Mouse (Mus musculus) liver, embryonic 11.5 days (tissue): ENCODE results near the gene Hoxd3. TPM values are rescaled to one million over a fixed set of nuclear protein-coding genes. Genes with fewer than 3 reads are reported as not detected.

ENCODE experiments used
- ATAC-seq: fragments of 200-750 bp; cut with Nextera tagmentation; replicated peaks from 2 replicates; pipeline ENCODE4 v1.8.0; 2017; ENCODE audit warnings: moderate number of reproducible peaks, mild to moderate bottlenecking, moderate TSS enrichment, moderate library complexity; ENCODE audit not compliant: low FRiP score
- DNase-seq: peaks from one replicate; pipeline ENCODE4 v3.0.0-alpha.2; 2017; ENCODE audit warnings: low spot score
- H3K27ac ChIP-seq: fragments of 300-500 bp; sonication (generic); 2 replicates; pipeline ENCODE4 v1.5.1; 2014; ENCODE audit warnings: mild to moderate bottlenecking, low read depth, low read length, control low read depth
- H3K27me3 ChIP-seq: fragments of 300-500 bp; sonication (generic); replicated peaks from 2 replicates; pipeline ENCODE4 v1.6.1; 2014; ENCODE audit warnings: low read length, mixed read lengths; ENCODE audit not compliant: control insufficient read depth, insufficient read depth
- H3K36me3 ChIP-seq: fragments of 300-500 bp; sonication (generic); 2 replicates; pipeline ENCODE4 v1.6.1; 2014; ENCODE audit warnings: mild to moderate bottlenecking, low read length, moderate library complexity, mixed read lengths; ENCODE audit not compliant: control insufficient read depth, insufficient read depth
- H3K4me1 ChIP-seq: fragments of 300-500 bp; sonication (generic); replicated peaks from 2 replicates; pipeline ENCODE4 v1.6.1; 2014; ENCODE audit warnings: low read length, mixed read lengths; ENCODE audit not compliant: control insufficient read depth, insufficient read depth
- H3K4me2 ChIP-seq: fragments of 300-500 bp; sonication (generic); 2 replicates; pipeline ENCODE4 v1.6.1; 2014; ENCODE audit warnings: mild to moderate bottlenecking, control low read depth, moderate library complexity
- H3K4me3 ChIP-seq: fragments of 300-500 bp; sonication (generic); 2 replicates; pipeline ENCODE4 v1.5.1; 2014; ENCODE audit warnings: low read depth, low read length, control low read depth
- H3K9ac ChIP-seq: fragments of 300-500 bp; sonication (generic); 2 replicates; pipeline ENCODE4 v1.6.1; 2014; ENCODE audit warnings: low read depth, low read length, control low read depth
- H3K9me3 ChIP-seq: fragments of 300-500 bp; sonication (generic); 2 replicates; pipeline ENCODE4 v1.6.1; 2016; ENCODE audit warnings: low read length, inconsistent platforms, mixed read lengths; ENCODE audit not compliant: control insufficient read depth
- WGBS: fragments of 180-500 bp; shearing (Covaris S2); extraction: QIAGEN DNeasy Blood & Tissue Kit; methylation state at CpG from one replicate; pipeline ENCODE4 v1.1.7; 2014; 5-methylcytosine and 5-hydroxymethylcytosine counted together
- polyA plus RNA-seq: library from polyadenylated mRNA; unstranded; fragments of >200 nt; fragmentation: Nextera tagmentation; extraction: Ambion mirVana; gene quantifications from 2 replicates; pipeline ENCODE4 v1.2.1, GENCODE M21; 2014

Hoxd3 gene
- polyA plus RNA-seq, 1 experiment from 2014 or later = 0.47 TPM

- Histone ChIP-seq H3K9me3 (no peaks in the 10 kb centered on the region), H3K4me2 (no peak overlapping the region), H3K9ac (no peak overlapping the region), H3K36me3 (no peaks in the 10 kb centered on the region), H3K4me1 (peaks cover 2% of the 10 kb centered on the region; the same call in 1 of the 2 replicates), H3K27me3 (peaks cover 99% of the 10 kb centered on the region), H3K4me3 (no peak overlapping the region), H3K27ac (no peak overlapping the region)
- WGBS = 11% methylated on average over 23 of the region's 23 CpGs
- no peak for ATAC-seq
- DNase-seq = peak; percentile 39
Observed at GRCm38 (mm10) chr2:74699664-74700545, 11.8 kb upstream of the Hoxd3 start.

GRCm38 (mm10) chr2:74700546-74701112, 11.1 kb upstream of the Hoxd3 start:
- WGBS = 11% methylated on average over 22 of the region's 22 CpGs
- no peak overlapping the region for H3K9ac ChIP-seq
- H3K36me3 ChIP-seq = no peaks in the 10 kb centered on the region
- H3K4me1 ChIP-seq = peaks cover 8% of the 10 kb centered on the region; the same call in 1 of the 2 replicates
- H3K4me2 ChIP-seq = no peak overlapping the region
- no peak overlapping the region for H3K27ac ChIP-seq
- ATAC-seq (no peak), DNase-seq (peak; percentile 33)
- H3K9me3 ChIP-seq = no peaks in the 10 kb centered on the region
- no peak overlapping the region for H3K4me3 ChIP-seq
- H3K27me3 ChIP-seq = peaks cover 99% of the 10 kb centered on the region

GRCm38 (mm10) chr2:74701949-74702819, 9.5 kb upstream of the Hoxd3 start:
- Histone ChIP-seq H3K36me3 (no peaks in the 10 kb centered on the region), H3K27ac (no peak overlapping the region), H3K4me3 (no peak overlapping the region), H3K9ac (no peak overlapping the region), H3K4me2 (no peak overlapping the region), H3K4me1 (peaks cover 10% of the 10 kb centered on the region; the same call in 1 of the 2 replicates), H3K27me3 (peaks cover 98% of the 10 kb centered on the region), H3K9me3 (no peaks in the 10 kb centered on the region)
- ATAC-seq = no peak
- DNase-seq = peak; percentile 64
- 16% methylated on average over 17 of the region's 17 CpGs for WGBS

- Histone ChIP-seq H3K27ac (no peak overlapping the region), H3K4me1 (peaks cover 10% of the 10 kb centered on the region; the same call in 1 of the 2 replicates), H3K27me3 (peaks cover 98% of the 10 kb centered on the region)
Observed at GRCm38 (mm10) chr2:74702820-74703219, 8.9 kb upstream of the Hoxd3 start.

GRCm38 (mm10) chr2:74703317-74703716, 8.4 kb upstream of the Hoxd3 start:
- no peak overlapping the region for H3K27ac ChIP-seq
- peaks cover 98% of the 10 kb centered on the region for H3K27me3 ChIP-seq
- WGBS = 13% methylated on average over 10 of the region's 10 CpGs

More at GRCm38 (mm10) chr2:74702820-74703219, 8.9 kb upstream of the Hoxd3 start:
- Histone ChIP-seq H3K4me3 (no peak overlapping the region), H3K4me2 (no peak overlapping the region), H3K36me3 (no peaks in the 10 kb centered on the region), H3K9me3 (no peaks in the 10 kb centered on the region), H3K9ac (no peak overlapping the region)
- no peak for ATAC-seq
- WGBS = 31% methylated on average over 6 of the region's 6 CpGs
- peak; percentile 31 for DNase-seq

GRCm38 (mm10) chr2:74703720-74704392, 7.9 kb upstream of the Hoxd3 start:
- H3K9me3 ChIP-seq = no peaks in the 10 kb centered on the region
- ATAC-seq (no peak), DNase-seq (peak; percentile 37)
- no peak overlapping the region for H3K27ac ChIP-seq
- H3K9ac ChIP-seq = no peak overlapping the region
- no peaks in the 10 kb centered on the region for H3K36me3 ChIP-seq
- H3K4me2 ChIP-seq = no peak overlapping the region
- H3K4me1 ChIP-seq = peaks cover 10% of the 10 kb centered on the region; the same call in 1 of the 2 replicates
- 5% methylated on average over 26 of the region's 26 CpGs for WGBS
- peaks cover 98% of the 10 kb centered on the region for H3K27me3 ChIP-seq
- no peak overlapping the region for H3K4me3 ChIP-seq

More at GRCm38 (mm10) chr2:74703317-74703716, 8.4 kb upstream of the Hoxd3 start:
- no peak overlapping the region for H3K9ac ChIP-seq
- no peaks in the 10 kb centered on the region for H3K36me3 ChIP-seq
- no peak overlapping the region for H3K4me2 ChIP-seq
- no peak overlapping the region for H3K4me3 ChIP-seq
- DNase-seq = no peak
- peaks cover 10% of the 10 kb centered on the region; the same call in 1 of the 2 replicates for H3K4me1 ChIP-seq
- no peak for ATAC-seq
- H3K9me3 ChIP-seq = no peaks in the 10 kb centered on the region

GRCm38 (mm10) chr2:74704393-74704998, 7.2 kb upstream of the Hoxd3 start, which contains the start of gene Hoxd8:
Gene Hoxd8 (plus strand): TSS chr2:74704615.
- Histone ChIP-seq H3K4me3 (peak within 1 kb of the TSS; percentile 51), H3K9ac (peak within 1 kb of the TSS; percentile 34; the same call in 1 of the 2 replicates), H3K27me3 (peaks cover 98% of the 10 kb centered on the region), H3K9me3 (no peaks in the 10 kb centered on the region), H3K27ac (no peak within 1 kb of the TSS), H3K4me1 (peaks cover 10% of the 10 kb centered on the region; the same call in 1 of the 2 replicates), H3K36me3 (no peaks in the 10 kb centered on the region), H3K4me2 (peak within 1 kb of the TSS; percentile 71)
- DNase-seq = peak; percentile 48
- 3% methylated on average over 31 of the region's 52 CpGs for WGBS
- no peak for ATAC-seq
